Mouse (Mus musculus) embryonic facial prominence, embryonic 11.5 days (tissue): ENCODE data around the gene Nelfb. TPM values are rescaled to one million over a fixed set of nuclear protein-coding genes. Genes with fewer than 3 reads are reported as not detected.
A peak's percentile ranks its signal among the peaks of the same experiment; 100 is the strongest.

Experiments used
- ATAC-seq: fragments of 200-750 bp; cut with Nextera tagmentation; replicated peaks from 2 replicates; pipeline ENCODE4 v1.8.0; 2017; ENCODE audit warnings: low read depth; ENCODE audit not compliant: insufficient number of reproducible peaks, low FRiP score, low TSS enrichment
- DNase-seq: peaks from one replicate; pipeline ENCODE4 v3.0.0-alpha.2; 2015; ENCODE audit warnings: low spot score
- H3K27ac ChIP-seq: fragments of 300-500 bp; sonication (generic); replicated peaks from 2 replicates; pipeline ENCODE4 v1.5.1; 2014; ENCODE audit warnings: mild to moderate bottlenecking, low read depth, low read length, control low read depth
- H3K27me3 ChIP-seq: fragments of 300-500 bp; sonication (generic); 2 replicates; pipeline ENCODE4 v1.6.1; 2014; ENCODE audit warnings: mild to moderate bottlenecking, low read length, moderate library complexity, mixed read lengths; ENCODE audit not compliant: control insufficient read depth, insufficient read depth
- H3K36me3 ChIP-seq: fragments of 300-500 bp; sonication (generic); replicated peaks from 2 replicates; pipeline ENCODE4 v1.6.1; 2014; ENCODE audit warnings: low read depth, mild to moderate bottlenecking, low read length, moderate library complexity, mixed read lengths; ENCODE audit not compliant: control insufficient read depth, insufficient read depth
- H3K4me1 ChIP-seq: fragments of 300-500 bp; sonication (generic); 2 replicates; pipeline ENCODE4 v1.6.1; 2014; ENCODE audit warnings: low read length, mixed read lengths; ENCODE audit not compliant: control insufficient read depth, insufficient read depth
- H3K4me2 ChIP-seq: fragments of 300-500 bp; sonication (generic); 2 replicates; pipeline ENCODE4 v1.6.1; 2014; ENCODE audit warnings: low read depth, mild to moderate bottlenecking, control low read depth, low read length, moderate library complexity
- H3K4me3 ChIP-seq: fragments of 300-500 bp; sonication (generic); 2 replicates; pipeline ENCODE4 v1.5.1; 2014; ENCODE audit warnings: low read depth, low read length, control low read depth
- H3K9ac ChIP-seq: fragments of 300-500 bp; sonication (generic); replicated peaks from 2 replicates; pipeline ENCODE4 v1.6.1; 2014; ENCODE audit warnings: mild to moderate bottlenecking, control low read depth, low read length
- H3K9me3 ChIP-seq: fragments of 300-500 bp; sonication (generic); replicated peaks from 2 replicates; pipeline ENCODE4 v1.6.1; 2016; ENCODE audit warnings: mild to moderate bottlenecking, low read length, inconsistent platforms, mixed read lengths; ENCODE audit not compliant: control insufficient read depth
- WGBS: fragments of 180-500 bp; shearing (Covaris S2); extraction: QIAGEN DNeasy Blood & Tissue Kit; methylation state at CpG from one replicate; pipeline ENCODE4 v1.1.7; 2014; 5-methylcytosine and 5-hydroxymethylcytosine counted together
- polyA plus RNA-seq: library from polyadenylated mRNA; unstranded; fragments of >200 nt; fragmentation: Nextera tagmentation; extraction: Ambion mirVana; gene quantifications from 2 replicates; pipeline ENCODE4 v1.2.1, GENCODE M21; 2014

Nelfb gene
- polyA plus RNA-seq, 1 experiment from 2014 or later, result 90.5 TPM

DNA sequence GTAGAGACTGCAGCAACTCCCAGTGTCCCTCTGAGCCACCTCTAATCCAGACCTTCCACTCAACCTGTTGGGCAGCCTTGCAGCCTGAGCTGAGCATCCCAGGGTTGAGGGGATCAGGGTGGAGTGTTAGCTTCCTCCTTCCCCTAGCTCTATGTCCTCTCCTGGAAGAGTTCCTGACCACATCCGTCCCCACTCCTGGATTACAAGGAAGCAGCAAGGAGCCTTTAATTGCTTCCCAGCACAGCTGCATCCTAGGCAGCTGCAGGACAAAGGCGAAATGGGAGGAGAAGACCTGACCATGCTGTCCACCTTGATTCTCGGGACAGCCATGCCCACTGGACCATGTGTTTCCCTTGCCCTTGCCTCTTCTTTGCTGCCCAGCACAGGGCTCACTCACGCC is 34.2 kb downstream of the Nelfb start:
- Histone ChIP-seq H3K9ac (peak overlapping the region; percentile 23; the same call in 1 of the 2 replicates), H3K36me3 (no peaks in the 10 kb centered on the region), H3K27ac (no peak overlapping the region), H3K4me1 (peaks cover 10% of the 10 kb centered on the region), H3K27me3 (peaks cover 30% of the 10 kb centered on the region), H3K4me3 (0 out of 2 replicates have a peak overlapping the region, but pooled peaks have one; percentile 1), H3K9me3 (no peaks in the 10 kb centered on the region), H3K4me2 (peak overlapping the region; percentile 0; the same call in 1 of the 2 replicates)
- ATAC-seq, result no peak
- DNase-seq, result no peak
- 42% methylated on average over 4 of the region's 4 CpGs for WGBS

DNA sequence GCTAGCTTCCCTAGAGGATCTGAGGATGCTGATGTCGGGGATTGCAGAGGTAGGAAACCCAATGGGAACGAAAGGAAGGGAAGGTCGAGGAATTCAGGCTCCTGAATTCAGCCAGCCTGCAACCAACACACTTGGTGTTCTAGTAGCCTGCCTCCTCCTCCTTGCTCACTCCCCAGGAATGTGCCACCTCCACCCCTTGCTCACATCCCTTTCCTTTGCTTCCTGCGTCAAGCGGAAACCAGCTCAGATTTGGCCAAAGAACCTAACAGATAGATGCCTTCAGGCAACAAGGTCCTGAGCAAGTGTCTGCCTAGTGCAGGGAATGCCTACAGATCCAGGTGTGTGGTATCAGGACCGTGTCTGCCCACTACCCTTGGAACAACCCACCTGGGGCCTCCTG is 34.7 kb downstream of the Nelfb start:
- DNase-seq (no peak), ATAC-seq (no peak)
- no peak overlapping the region; the same call in 1 of the 2 replicates for H3K4me2 ChIP-seq
- H3K36me3 ChIP-seq, result no peaks in the 10 kb centered on the region
- H3K27me3 ChIP-seq, result peaks cover 27% of the 10 kb centered on the region
- H3K27ac ChIP-seq, result no peak overlapping the region
- H3K4me1 ChIP-seq, result peaks cover 10% of the 10 kb centered on the region
- no peak overlapping the region for H3K9ac ChIP-seq
- 60% methylated on average over 6 of the region's 6 CpGs for WGBS
- no peaks in the 10 kb centered on the region for H3K9me3 ChIP-seq
- no peak overlapping the region for H3K4me3 ChIP-seq

- no peaks in the 10 kb centered on the region for H3K9me3 ChIP-seq
- DNase-seq (no peak), ATAC-seq (no peak)
- peaks cover 10% of the 10 kb centered on the region for H3K4me1 ChIP-seq
- H3K27ac ChIP-seq, result no peak overlapping the region
- no peaks in the 10 kb centered on the region for H3K36me3 ChIP-seq
- peaks cover 18% of the 10 kb centered on the region for H3K27me3 ChIP-seq
- 78% methylated on average over 4 of the region's 4 CpGs for WGBS
- no peak overlapping the region for H3K4me2 ChIP-seq
- H3K9ac ChIP-seq, result no peak overlapping the region
- H3K4me3 ChIP-seq, result no peak overlapping the region
These were observed 35.6 kb downstream of the Nelfb start for GRCm38 (mm10) chr2:25175690-25176078.

GRCm38 (mm10) chr2:25174866-25175689 is 36.2 kb downstream of the Nelfb start:
- Histone ChIP-seq H3K4me2 (no peak overlapping the region), H3K9ac (no peak overlapping the region), H3K36me3 (no peaks in the 10 kb centered on the region), H3K9me3 (no peaks in the 10 kb centered on the region), H3K27me3 (peaks cover 12% of the 10 kb centered on the region), H3K4me1 (peaks cover 10% of the 10 kb centered on the region), H3K4me3 (no peak overlapping the region), H3K27ac (no peak overlapping the region)
- WGBS, result 47% methylated on average over 7 of the region's 7 CpGs
- DNase-seq, result no peak
- ATAC-seq, result no peak

DNA sequence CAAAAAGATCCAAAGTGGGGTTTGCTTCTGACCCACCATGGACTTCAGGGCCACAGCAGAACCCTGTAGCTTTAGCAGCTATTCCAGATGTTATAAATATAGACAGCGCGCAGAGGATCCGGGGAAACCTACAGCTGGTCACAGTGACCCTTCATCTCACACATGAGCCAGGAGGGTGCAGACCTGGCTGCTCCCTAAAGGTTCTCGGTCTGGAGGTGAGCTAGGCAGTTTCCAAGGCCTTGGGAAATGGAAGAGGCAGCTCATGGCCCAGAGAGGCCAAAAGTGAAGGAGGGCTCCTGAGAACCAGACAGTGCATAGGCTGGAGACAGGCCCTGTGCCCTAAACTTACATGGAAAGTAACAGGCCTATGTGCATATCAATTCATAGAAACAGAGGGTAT is 37.5 kb downstream of the Nelfb start:
- Histone ChIP-seq H3K9ac (no peak overlapping the region), H3K27ac (no peak overlapping the region), H3K4me3 (no peak overlapping the region), H3K4me2 (no peak overlapping the region), H3K9me3 (no peaks in the 10 kb centered on the region), H3K4me1 (peaks cover 10% of the 10 kb centered on the region), H3K36me3 (no peaks in the 10 kb centered on the region), H3K27me3 (peaks cover 4% of the 10 kb centered on the region; the same call in 1 of the 2 replicates)
- DNase-seq (no peak), ATAC-seq (no peak)
- 88% methylated on average over 4 of the region's 4 CpGs for WGBS

- peaks cover 4% of the 10 kb centered on the region; the same call in 1 of the 2 replicates for H3K27me3 ChIP-seq
- DNase-seq (no peak), ATAC-seq (no peak)
- H3K4me2 ChIP-seq, result no peak overlapping the region
- peaks cover 7% of the 10 kb centered on the region for H3K4me1 ChIP-seq
- no peak overlapping the region for H3K9ac ChIP-seq
- no peak overlapping the region for H3K27ac ChIP-seq
- H3K9me3 ChIP-seq, result no peaks in the 10 kb centered on the region
- WGBS, result 73% methylated on average over 8 of the region's 8 CpGs
- no peak overlapping the region for H3K4me3 ChIP-seq
- H3K36me3 ChIP-seq, result no peaks in the 10 kb centered on the region
These were observed 38.7 kb downstream of the Nelfb start for GRCm38 (mm10) chr2:25172629-25173028.

DNA sequence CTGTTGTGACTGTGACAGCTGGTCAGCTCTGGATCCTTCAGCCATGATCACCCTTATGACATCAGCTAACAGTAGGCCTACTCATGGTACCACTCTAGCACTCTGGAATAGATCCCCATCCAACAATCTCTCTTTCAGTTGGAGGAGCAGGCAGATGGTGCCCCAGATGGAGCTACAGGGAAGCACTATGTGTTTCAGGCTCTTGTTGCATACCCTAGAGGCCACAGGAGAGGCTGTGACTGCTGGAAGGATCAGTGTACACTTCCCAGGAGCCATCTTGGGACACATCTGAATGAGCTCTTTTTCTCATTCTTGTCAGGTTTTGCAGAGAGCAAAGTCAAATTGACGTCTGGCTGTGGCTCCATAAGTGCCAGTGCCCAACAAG is 39.5 kb downstream of the Nelfb start:
- ATAC-seq (no peak), DNase-seq (no peak)
- Histone ChIP-seq H3K9ac (no peak overlapping the region), H3K4me3 (no peak overlapping the region), H3K4me2 (no peak overlapping the region), H3K27ac (no peak overlapping the region), H3K27me3 (peaks cover under 1% of the 10 kb centered on the region; the same call in 1 of the 2 replicates), H3K36me3 (no peaks in the 10 kb centered on the region), H3K4me1 (no peaks in the 10 kb centered on the region; the same call in 1 of the 2 replicates), H3K9me3 (no peaks in the 10 kb centered on the region)
- 48% methylated on average over 1 of the region's 1 CpGs for WGBS

- DNase-seq (no peak), ATAC-seq (no peak)
- no peak overlapping the region for H3K4me2 ChIP-seq
- no peaks in the 10 kb centered on the region; the same call in 1 of the 2 replicates for H3K4me1 ChIP-seq
- no peak overlapping the region for H3K4me3 ChIP-seq
- H3K9me3 ChIP-seq, result no peaks in the 10 kb centered on the region
- H3K9ac ChIP-seq, result no peak overlapping the region
- no peaks in the 10 kb centered on the region for H3K36me3 ChIP-seq
- 85% methylated on average over 6 of the region's 6 CpGs for WGBS
- H3K27me3 ChIP-seq, result no peaks in the 10 kb centered on the region
- H3K27ac ChIP-seq, result no peak overlapping the region
These were observed 40.1 kb downstream of the Nelfb start for GRCm38 (mm10) chr2:25171101-25171768.
